Mouse (Mus musculus): ENCODE measurements at regions not wholly inside any gene's neighbourhood (a gene's known extent, or its start where the extent isn't known, plus 50 kb on each side); places are given as distances from the start of the nearest gene placed in this dataset.

- no peak for DNase-seq (ENCODE audit: low read depth, low spot score)
Observed at GRCm38 (mm10) chr9:47129101-47129500, 130.6 kb downstream of the Gm4791 start.

GRCm38 (mm10) chr9:47133454-47133853 lies 134.9 kb downstream of the Gm4791 start:
- DNase-seq (ENCODE audit: low read depth, low spot score) = no peak

GRCm38 (mm10) chr9:47133873-47134272 lies 135.3 kb downstream of the Gm4791 start:
- no peak for DNase-seq (ENCODE audit: low read depth, low spot score)

- DNase-seq (ENCODE audit: low read depth, low spot score) = no peak
Observed at GRCm38 (mm10) chr9:47134479-47134878, 135.9 kb downstream of the Gm4791 start.

GRCm38 (mm10) chr9:47136641-47137040 lies 138.1 kb downstream of the Gm4791 start:
- DNase-seq (ENCODE audit: low read depth, low spot score) = no peak

- DNase-seq (ENCODE audit: low read depth, low spot score) = no peak
Observed at GRCm38 (mm10) chr9:47153471-47153870, 154.9 kb downstream of the Gm4791 start.

- peak; percentile 4 for DNase-seq (ENCODE audit: low read depth, low spot score)
Observed at GRCm38 (mm10) chr9:47165480-47166131, 167.1 kb downstream of the Gm4791 start.

- DNase-seq (ENCODE audit: low read depth, low spot score) = peak; percentile 3
Observed at GRCm38 (mm10) chr9:47167681-47168240, 169.2 kb downstream of the Gm4791 start.

GRCm38 (mm10) chr9:47176044-47176443 lies 177.5 kb downstream of the Gm4791 start:
- DNase-seq (ENCODE audit: low read depth, low spot score) = no peak

- no peak for DNase-seq (ENCODE audit: low read depth, low spot score)
Observed at GRCm38 (mm10) chr9:47218101-47218500, 219.6 kb downstream of the Gm4791 start.

GRCm38 (mm10) chr9:47223536-47223935 lies 225.0 kb downstream of the Gm4791 start:
- DNase-seq (ENCODE audit: low read depth, low spot score) = no peak

- DNase-seq (ENCODE audit: low read depth, low spot score) = no peak
Observed at GRCm38 (mm10) chr9:47224249-47224648, 225.7 kb downstream of the Gm4791 start.

GRCm38 (mm10) chr9:47226476-47227271 lies 228.1 kb downstream of the Gm4791 start:
- DNase-seq (ENCODE audit: low read depth, low spot score) = no peak

GRCm38 (mm10) chr9:47227298-47227697 lies 228.8 kb downstream of the Gm4791 start:
- no peak for DNase-seq (ENCODE audit: low read depth, low spot score)

GRCm38 (mm10) chr9:47228736-47229135 lies 230.2 kb downstream of the Gm4791 start:
- no peak for DNase-seq (ENCODE audit: low read depth, low spot score)

GRCm38 (mm10) chr9:47229296-47229695 lies 230.8 kb downstream of the Gm4791 start:
- DNase-seq (ENCODE audit: low read depth, low spot score) = no peak

GRCm38 (mm10) chr9:47240950-47241349 lies 242.4 kb downstream of the Gm4791 start:
- no peak for DNase-seq (ENCODE audit: low read depth, low spot score)

GRCm38 (mm10) chr9:47242051-47242450 lies 243.5 kb downstream of the Gm4791 start:
- no peak for DNase-seq (ENCODE audit: low read depth, low spot score)

GRCm38 (mm10) chr9:47242526-47242925 lies 244.0 kb downstream of the Gm4791 start:
- no peak for DNase-seq (ENCODE audit: low read depth, low spot score)

- no peak for DNase-seq (ENCODE audit: low read depth, low spot score)
Observed at GRCm38 (mm10) chr9:47249029-47249428, 250.5 kb downstream of the Gm4791 start.

- DNase-seq (ENCODE audit: low read depth, low spot score) = no peak
Observed at GRCm38 (mm10) chr9:47251160-47251559, 252.6 kb downstream of the Gm4791 start.

GRCm38 (mm10) chr9:47253836-47254657 lies 255.5 kb downstream of the Gm4791 start:
- DNase-seq (ENCODE audit: low read depth, low spot score) = no peak

All from mesoderm, embryonic 11.5 days (tissue).